Mouse (Mus musculus) embryonic facial prominence, embryonic 10.5 days (tissue): ENCODE data around the gene Rps6kb1. TPM values are rescaled to one million over a fixed set of nuclear protein-coding genes. Genes with fewer than 3 reads are reported as not detected.
"Not testable (repeated sequence)": the region's sequence is repeated elsewhere in the genome, so short reads cannot be mapped to it uniquely, and the experiment has no call there.

Experiments used
- DNase-seq: peaks from one replicate; pipeline ENCODE4 v3.0.0-alpha.2; 2017; ENCODE audit warnings: low spot score
- H3K27ac ChIP-seq: fragments of 300-500 bp; sonication (generic); replicated peaks from 2 replicates; pipeline ENCODE4 v1.5.1; 2016; ENCODE audit warnings: mild to moderate bottlenecking
- H3K27me3 ChIP-seq: fragments of 300-500 bp; sonication (generic); replicated peaks from 2 replicates; pipeline ENCODE4 v1.6.1; 2016; ENCODE audit warnings: low read depth, mild to moderate bottlenecking; ENCODE audit not compliant: poor library complexity, severe bottlenecking
- H3K36me3 ChIP-seq: fragments of 300-500 bp; sonication (generic); replicated peaks from 2 replicates; pipeline ENCODE4 v1.6.1; 2016; ENCODE audit warnings: mild to moderate bottlenecking, moderate library complexity
- H3K4me1 ChIP-seq: fragments of 300-500 bp; sonication (generic); 2 replicates; pipeline ENCODE4 v1.6.1; 2016
- H3K4me3 ChIP-seq: fragments of 300-500 bp; sonication (generic); 2 replicates; pipeline ENCODE4 v1.5.1; 2016; ENCODE audit warnings: mild to moderate bottlenecking, moderate library complexity
- H3K9me3 ChIP-seq: fragments of 300-500 bp; sonication (generic); 2 replicates; pipeline ENCODE4 v1.6.1; 2016; ENCODE audit warnings: mild to moderate bottlenecking
- WGBS: fragments of 180-500 bp; shearing (Covaris S2); methylation state at CpG from one replicate; pipeline ENCODE4 v1.1.7; 2016; 5-methylcytosine and 5-hydroxymethylcytosine counted together
- microRNA counts: library from miRNA; unstranded; fragments of <30 nt; microRNA quantifications from one replicate; lab custom pipeline; 2017
- microRNA-seq: library from miRNA; unstranded; fragments of <30 nt; microRNA quantifications from one replicate; pipeline ENCODE4, GENCODE M21; 2017
- polyA plus RNA-seq: library from polyadenylated mRNA; unstranded; fragments of >200 nt; fragmentation: Nextera tagmentation; extraction: Ambion mirVana; gene quantifications from 2 replicates; pipeline ENCODE4 v1.2.1, GENCODE M21; 2016

Gene Rps6kb1
- polyA plus RNA-seq, 1 experiment from 2014 or later: 66.9 TPM

DNA sequence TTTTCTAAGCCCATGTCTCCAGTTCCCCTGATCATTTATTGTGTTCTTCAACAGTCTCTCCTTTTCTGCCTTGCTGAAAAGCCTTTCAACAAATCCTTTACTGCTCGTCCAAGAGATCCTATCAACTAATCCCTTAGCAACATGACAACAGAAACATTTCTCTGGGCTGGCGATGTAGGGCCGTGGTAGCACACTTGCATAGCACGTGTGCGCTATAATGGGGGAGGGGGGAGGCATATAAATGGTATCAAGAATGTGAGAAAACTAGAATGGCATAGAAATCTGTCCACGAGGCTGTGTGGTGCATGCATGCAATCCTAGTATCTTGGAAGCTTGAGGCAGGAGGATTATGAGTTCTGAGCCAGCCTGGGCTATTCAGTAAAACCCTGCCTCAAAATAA lies 72.8 kb downstream of the Rps6kb1 start:
- Histone ChIP-seq H3K9me3 (no peaks in the 10 kb centered on the region), H3K27ac (no peak overlapping the region), H3K4me1 (peaks cover 8% of the 10 kb centered on the region; the same call in 1 of the 2 replicates), H3K4me3 (no peak overlapping the region), H3K36me3 (no peaks in the 10 kb centered on the region), H3K27me3 (no peaks in the 10 kb centered on the region)
- no peak for DNase-seq
- 72% methylated on average over 6 of the region's 6 CpGs for WGBS

DNA sequence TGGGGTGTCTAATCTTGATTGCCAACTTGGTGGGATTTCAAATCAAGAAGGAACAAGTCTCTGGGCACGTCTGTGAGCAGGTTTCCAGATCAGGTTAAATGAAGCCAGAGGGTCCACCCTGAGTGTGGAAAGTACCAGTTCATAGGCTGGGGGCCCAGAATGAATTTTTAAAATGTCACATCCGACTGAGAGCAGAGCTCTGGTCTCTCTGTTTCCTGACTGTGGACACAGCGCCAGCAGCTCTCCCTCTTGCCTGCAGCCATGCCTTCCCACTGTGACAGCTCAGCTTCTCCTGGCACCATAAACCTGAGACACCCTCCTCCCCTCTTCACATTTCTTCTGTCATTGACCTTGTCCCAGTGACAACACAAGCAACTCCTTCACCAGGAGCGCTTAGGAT lies 75.6 kb downstream of the Rps6kb1 start:
- H3K4me3 ChIP-seq: no peak overlapping the region
- no peaks in the 10 kb centered on the region for H3K9me3 ChIP-seq
- no peak for DNase-seq
- peaks cover 8% of the 10 kb centered on the region; the same call in 1 of the 2 replicates for H3K4me1 ChIP-seq
- no peak overlapping the region for H3K27ac ChIP-seq
- 74% methylated on average over 4 of the region's 4 CpGs for WGBS
- no peaks in the 10 kb centered on the region for H3K36me3 ChIP-seq
- no peaks in the 10 kb centered on the region for H3K27me3 ChIP-seq

DNA sequence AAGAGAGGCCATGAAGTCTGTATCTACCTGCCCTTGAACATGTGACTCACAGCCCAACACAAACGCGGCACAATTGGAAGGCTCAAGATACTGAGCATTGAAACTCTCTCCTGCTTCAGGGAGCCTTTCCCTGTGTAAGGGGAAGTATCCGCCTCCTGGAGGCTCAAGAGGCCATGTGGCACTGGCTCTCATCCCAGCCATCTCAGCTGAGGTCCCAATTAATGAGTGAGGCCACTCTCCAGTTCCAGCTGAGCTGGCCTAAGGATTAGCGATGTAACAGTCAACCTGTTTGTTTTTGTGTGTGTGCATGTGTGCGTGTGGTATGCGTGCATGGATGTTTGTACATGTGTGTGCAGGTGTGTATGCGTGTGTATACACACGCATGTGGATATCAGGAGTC lies 76.3 kb downstream of the Rps6kb1 start:
- H3K36me3 ChIP-seq: no peaks in the 10 kb centered on the region
- H3K27me3 ChIP-seq: no peaks in the 10 kb centered on the region
- 84% methylated on average over 8 of the region's 8 CpGs for WGBS
- no peak for DNase-seq
- H3K9me3 ChIP-seq: no peaks in the 10 kb centered on the region
- H3K27ac ChIP-seq: no peak overlapping the region
- peaks cover 8% of the 10 kb centered on the region; the same call in 1 of the 2 replicates for H3K4me1 ChIP-seq
- H3K4me3 ChIP-seq: no peak overlapping the region

DNA sequence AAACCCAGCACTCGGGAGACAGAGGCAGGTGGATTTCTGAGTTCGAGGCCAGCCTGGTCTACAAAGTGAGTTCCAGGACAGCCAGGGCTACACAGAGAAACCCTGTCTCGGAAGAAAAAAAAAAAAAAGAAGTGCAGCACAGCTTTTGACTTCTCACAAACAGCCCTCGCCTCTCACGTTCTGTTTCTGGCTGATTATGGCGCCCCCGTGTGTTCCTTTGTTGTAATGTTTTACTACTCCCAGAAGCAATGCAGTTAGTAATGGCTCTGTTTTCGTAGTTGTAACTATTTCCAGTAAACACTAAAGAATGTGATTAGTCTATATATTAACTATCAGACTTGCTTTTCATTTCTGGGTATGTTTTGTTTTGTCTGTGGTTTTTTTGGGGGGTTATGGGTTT lies 80.3 kb downstream of the Rps6kb1 start:
- not testable (repeated sequence) for H3K9me3 ChIP-seq, H3K27ac ChIP-seq, H3K36me3 ChIP-seq, H3K4me3 ChIP-seq, H3K27me3 ChIP-seq, H3K4me1 ChIP-seq
- WGBS: 21% methylated on average over 8 of the region's 8 CpGs
- DNase-seq: peak; percentile 78

DNA sequence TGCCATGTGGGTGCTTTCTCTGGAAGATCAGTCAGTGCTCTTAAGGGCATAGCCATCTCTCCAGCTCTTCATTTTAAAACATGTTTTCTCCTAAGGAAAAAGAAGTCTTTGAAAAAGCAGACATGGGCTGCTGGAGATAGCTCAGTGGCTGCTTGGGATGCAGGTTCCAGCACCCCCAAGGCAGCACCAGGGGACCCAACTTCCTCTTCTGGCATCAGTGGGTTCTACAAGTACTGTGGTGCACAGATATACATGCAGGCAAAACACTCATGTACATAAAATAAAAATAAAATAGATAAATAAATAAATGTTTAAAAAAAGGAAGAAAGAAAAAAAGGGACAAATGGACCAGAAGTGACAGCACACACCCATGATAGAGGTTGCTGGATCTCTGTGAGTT lies 82.0 kb downstream of the Rps6kb1 start:
- no peaks in the 10 kb centered on the region for H3K36me3 ChIP-seq
- no peak overlapping the region for H3K4me3 ChIP-seq
- H3K9me3 ChIP-seq: no peaks in the 10 kb centered on the region
- no peak overlapping the region for H3K27ac ChIP-seq
- no peaks in the 10 kb centered on the region for H3K27me3 ChIP-seq
- 0 out of 2 replicates have a peak, but pooled peaks cover 3% of the 10 kb centered on the region for H3K4me1 ChIP-seq
- DNase-seq: no peak

DNA sequence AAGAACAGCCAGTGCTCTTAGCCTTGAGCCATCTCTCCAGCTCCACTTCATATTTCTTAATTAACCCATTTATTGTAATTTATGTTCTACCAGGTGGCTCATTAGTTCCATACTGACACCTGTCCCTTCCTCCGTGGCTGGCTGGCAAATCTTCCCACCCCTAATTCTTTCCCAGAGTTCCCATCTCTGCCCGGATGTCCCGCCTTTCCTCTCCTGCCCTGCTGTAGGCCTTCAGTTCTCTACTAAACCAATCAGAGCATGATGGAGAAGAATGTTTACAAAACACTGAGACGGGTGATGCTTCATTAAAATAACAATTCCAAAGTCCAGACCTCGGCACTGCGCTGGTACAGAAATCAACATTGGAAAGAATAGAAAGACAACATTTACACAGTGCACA lies 85.7 kb downstream of the Rps6kb1 start:
- WGBS: 92% methylated on average over 6 of the region's 6 CpGs
- no peaks in the 10 kb centered on the region for H3K27me3 ChIP-seq
- H3K4me1 ChIP-seq: 0 out of 2 replicates have a peak, but pooled peaks cover 3% of the 10 kb centered on the region
- no peak overlapping the region for H3K27ac ChIP-seq
- H3K36me3 ChIP-seq: no peaks in the 10 kb centered on the region
- DNase-seq: no peak
- no peak overlapping the region for H3K4me3 ChIP-seq
- no peaks in the 10 kb centered on the region for H3K9me3 ChIP-seq

DNA sequence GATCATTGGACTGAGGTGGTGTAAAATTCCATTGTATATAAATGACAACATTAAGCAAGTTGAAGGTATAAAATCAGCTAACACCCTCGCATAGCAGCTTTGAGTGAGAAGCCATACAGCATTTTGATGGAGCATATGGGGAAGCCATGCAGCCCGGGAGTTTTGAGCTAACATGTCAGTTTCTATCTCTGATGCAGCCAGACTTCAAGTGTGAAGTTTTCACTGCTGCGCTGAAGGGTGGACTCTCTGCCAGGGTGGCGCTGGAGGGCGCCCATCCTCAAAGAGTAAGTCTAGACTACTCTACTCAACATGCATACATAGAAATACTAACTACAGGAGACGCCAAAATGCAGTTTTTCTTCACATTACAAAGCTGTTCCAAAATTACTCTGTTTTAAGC lies 87.1 kb downstream of the Rps6kb1 start:
- H3K4me1 ChIP-seq: 0 out of 2 replicates have a peak, but pooled peaks cover 3% of the 10 kb centered on the region
- WGBS: 85% methylated on average over 6 of the region's 6 CpGs
- DNase-seq: no peak

DNA sequence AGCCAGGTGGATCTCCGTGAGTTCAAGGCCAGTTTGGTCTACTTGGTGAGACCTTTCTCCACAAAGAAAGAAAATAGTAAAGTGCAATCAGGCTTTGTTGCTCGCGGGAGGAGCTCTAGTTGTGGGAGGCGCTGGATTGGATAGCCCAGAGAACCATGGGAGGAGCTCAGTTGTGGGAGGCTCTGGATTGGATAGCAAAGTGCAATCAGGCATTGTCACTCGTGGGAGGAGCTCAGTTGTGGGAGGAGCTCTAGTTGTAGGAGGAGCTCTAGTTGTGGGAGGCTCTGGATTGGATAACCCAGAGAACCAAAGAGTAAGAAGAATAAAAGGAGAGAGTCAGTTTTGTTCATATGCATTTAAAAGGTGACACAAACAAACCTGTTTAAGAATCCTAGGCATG lies 90.6 kb downstream of the Rps6kb1 start:
- no peaks in the 10 kb centered on the region for H3K4me1 ChIP-seq
- H3K9me3 ChIP-seq: no peaks in the 10 kb centered on the region
- no peak overlapping the region for H3K27ac ChIP-seq
- no peak for DNase-seq
- WGBS: 92% methylated on average over 5 of the region's 5 CpGs
- no peak overlapping the region for H3K4me3 ChIP-seq
- H3K27me3 ChIP-seq: no peaks in the 10 kb centered on the region
- no peaks in the 10 kb centered on the region for H3K36me3 ChIP-seq

More for the DNA sequence above, 87.1 kb downstream of the Rps6kb1 start:
- Histone ChIP-seq H3K9me3 (no peaks in the 10 kb centered on the region), H3K27me3 (no peaks in the 10 kb centered on the region), H3K36me3 (no peaks in the 10 kb centered on the region), H3K27ac (no peak overlapping the region), H3K4me3 (no peak overlapping the region)

MicroRNAs within 50 kb of the gene (microRNA counts, 519-probe panel; counts per million panel counts)
- microRNA mmu-miR-21 (lab: Ali Mortazavi, UCI): 4,285 counts per million, percentile 80 among the panel's probes with 10 or more counts

Small RNA genes within 50 kb of the gene (microRNA-seq; reads per million reads assigned to microRNA genes)
- gene Mir21a: 7,400 reads per million, percentile 92 among the genes with 10 or more reads in this experiment

Other genes starting within 250 kb of the Rps6kb1 start
- gene Med13, start 187.2 kb downstream of the Rps6kb1 start, polyA plus RNA-seq: 7.2 and 9.3 TPM in 2 replicates
- gene Rnft1, start 60.1 kb downstream of the Rps6kb1 start, polyA plus RNA-seq: 23.2 and 27.0 TPM in 2 replicates
- 13.2 and 14.8 TPM in 2 replicates for gene Tubd1, start 186 bp upstream of the Rps6kb1 start, polyA plus RNA-seq
- gene Vmp1, start 139.0 kb upstream of the Rps6kb1 start, polyA plus RNA-seq: 84.9 and 89.9 TPM in 2 replicates
- gene Ptrh2, start 139.2 kb upstream of the Rps6kb1 start, polyA plus RNA-seq: 44.5 and 46.8 TPM in 2 replicates
- gene Cltc, start 212.8 kb upstream of the Rps6kb1 start, polyA plus RNA-seq: 132 and 137 TPM in 2 replicates